Mouse (Mus musculus): ENCODE data around the gene Plcl1. TPM values are rescaled to one million over a fixed set of nuclear protein-coding genes. Genes with fewer than 3 reads are reported as not detected.
"Not testable (repeated sequence)": the region's sequence is repeated elsewhere in the genome, so short reads cannot be mapped to it uniquely, and the experiment has no call there.

Gene Plcl1
- polyA plus RNA-seq, 1 experiment from 2014 or later: 4.1 TPM

DNA sequence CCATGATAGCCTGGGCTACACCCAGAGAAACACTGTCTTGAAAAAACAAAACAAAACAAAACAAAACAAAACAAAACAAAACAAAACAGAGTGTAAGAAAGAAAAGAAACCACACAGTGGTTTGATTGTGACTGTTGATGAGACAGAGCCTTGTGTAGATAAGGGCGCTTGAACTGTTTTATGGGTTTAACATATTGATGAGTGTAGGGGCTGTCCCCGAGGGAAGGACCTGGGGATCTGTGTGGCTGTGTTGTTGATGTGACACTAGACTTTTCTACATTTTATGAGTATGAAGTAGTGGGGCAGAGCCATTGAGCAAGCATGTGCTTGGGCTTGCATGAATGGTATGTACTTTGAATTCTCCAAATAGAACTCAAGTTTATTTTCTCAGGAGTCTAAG lies 41.2 kb downstream of the Plcl1 start:
- H3K27ac ChIP-seq (ENCODE audit: low read length): no peak overlapping the region
- WGBS: 76% methylated on average over 2 of the region's 2 CpGs
- H3K36me3 ChIP-seq (ENCODE audit: control insufficient read depth, insufficient read depth, low read length): no peaks in the 10 kb centered on the region
- H3K27me3 ChIP-seq (ENCODE audit: control insufficient read depth, insufficient read depth, low read depth, low read length): no peaks in the 10 kb centered on the region
- no peak overlapping the region for H3K4me2 ChIP-seq (ENCODE audit: low read length)
- no peak overlapping the region for H3K4me3 ChIP-seq (ENCODE audit: low read depth, low read length)
- 0 out of 2 replicates have a peak, but pooled peaks cover 8% of the 10 kb centered on the region for H3K4me1 ChIP-seq (ENCODE audit: control insufficient read depth, insufficient read depth, low read length)
- H3K9me3 ChIP-seq (replicated peaks; ENCODE audit: control insufficient read depth, low read length, poor library complexity, severe bottlenecking): no peaks in the 10 kb centered on the region
- ATAC-seq: no peak
- no peak overlapping the region for H3K9ac ChIP-seq (ENCODE audit: low read depth, low read length)

DNA sequence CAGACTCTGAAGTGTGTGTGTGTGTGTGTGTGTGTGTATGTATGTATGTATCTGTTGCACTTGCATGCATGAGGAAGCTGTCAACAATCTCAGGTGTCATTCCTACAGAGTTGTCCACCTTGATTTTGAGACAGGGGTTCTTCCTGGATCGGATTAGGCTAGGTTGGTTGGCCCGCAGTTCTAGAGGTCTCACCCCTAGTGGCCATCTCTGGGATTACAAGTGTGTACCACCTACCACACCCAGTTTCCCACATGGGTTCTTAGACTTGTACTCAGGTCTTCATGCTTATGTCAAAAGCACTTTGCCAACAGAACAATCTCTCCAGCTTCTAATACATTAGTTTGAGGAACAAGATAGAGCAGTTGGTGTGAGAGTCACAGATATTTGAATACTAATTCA lies 41.9 kb downstream of the Plcl1 start:
- no peak overlapping the region for H3K4me3 ChIP-seq (ENCODE audit: low read depth, low read length)
- 80% methylated on average over 2 of the region's 2 CpGs for WGBS
- no peak for ATAC-seq
- H3K9me3 ChIP-seq (replicated peaks; ENCODE audit: control insufficient read depth, low read length, poor library complexity, severe bottlenecking): no peaks in the 10 kb centered on the region
- no peak overlapping the region for H3K27ac ChIP-seq (ENCODE audit: low read length)
- H3K4me2 ChIP-seq (ENCODE audit: low read length): no peak overlapping the region
- H3K36me3 ChIP-seq (ENCODE audit: control insufficient read depth, insufficient read depth, low read length): no peaks in the 10 kb centered on the region
- 0 out of 2 replicates have a peak, but pooled peaks cover 8% of the 10 kb centered on the region for H3K4me1 ChIP-seq (ENCODE audit: control insufficient read depth, insufficient read depth, low read length)
- no peak overlapping the region for H3K9ac ChIP-seq (ENCODE audit: low read depth, low read length)
- no peaks in the 10 kb centered on the region for H3K27me3 ChIP-seq (ENCODE audit: control insufficient read depth, insufficient read depth, low read depth, low read length)

DNA sequence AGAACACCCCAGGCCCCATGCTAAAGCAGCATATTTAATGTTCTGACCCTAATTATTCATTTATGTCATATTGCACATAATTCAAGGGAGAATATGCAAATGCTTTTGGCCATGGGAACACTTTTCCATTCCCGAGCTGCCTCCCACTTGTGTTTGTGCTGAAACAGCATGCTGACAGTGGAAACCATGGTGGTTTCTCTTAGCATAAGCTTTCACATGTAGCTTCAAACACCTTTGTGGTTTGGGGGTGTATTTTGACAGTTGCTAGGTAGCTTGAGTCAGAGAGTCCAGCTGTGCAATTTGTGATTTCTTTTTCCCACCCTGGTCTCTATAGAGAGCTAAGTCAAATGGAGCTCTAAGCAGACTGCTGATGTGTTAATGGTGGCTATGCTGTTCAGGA lies 42.4 kb downstream of the Plcl1 start:
- ATAC-seq: no peak
- Histone ChIP-seq H3K27ac (ENCODE audit: low read length) (no peak overlapping the region), H3K27me3 (ENCODE audit: control insufficient read depth, insufficient read depth, low read depth, low read length) (no peaks in the 10 kb centered on the region), H3K36me3 (ENCODE audit: control insufficient read depth, insufficient read depth, low read length) (no peaks in the 10 kb centered on the region), H3K9me3 (replicated peaks; ENCODE audit: control insufficient read depth, low read length, poor library complexity, severe bottlenecking) (no peaks in the 10 kb centered on the region), H3K9ac (ENCODE audit: low read depth, low read length) (no peak overlapping the region), H3K4me1 (ENCODE audit: control insufficient read depth, insufficient read depth, low read length) (0 out of 2 replicates have a peak, but pooled peaks cover 8% of the 10 kb centered on the region), H3K4me2 (ENCODE audit: low read length) (no peak overlapping the region), H3K4me3 (ENCODE audit: low read depth, low read length) (no peak overlapping the region)
- WGBS: 74% methylated on average over 1 of the region's 1 CpGs

DNA sequence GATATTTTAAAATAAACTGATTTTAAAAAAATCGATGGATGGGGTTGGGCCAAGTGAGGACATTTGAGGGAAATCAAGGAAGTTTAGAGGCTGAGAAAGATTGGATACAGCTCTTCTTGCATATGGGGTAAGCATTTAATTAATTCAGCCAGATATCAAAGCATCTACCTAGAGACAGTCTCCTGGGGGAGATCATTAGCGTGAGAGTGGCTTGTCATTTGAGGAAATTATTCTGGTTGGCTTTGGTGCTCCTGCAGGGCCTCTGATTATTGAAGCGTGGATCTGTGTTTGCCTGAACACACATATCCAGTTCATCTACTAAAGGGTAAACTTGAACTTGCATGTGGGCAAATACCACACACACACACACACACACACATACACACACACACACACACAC lies 44.1 kb downstream of the Plcl1 start:
- no peaks in the 10 kb centered on the region for H3K9me3 ChIP-seq (replicated peaks; ENCODE audit: control insufficient read depth, low read length, poor library complexity, severe bottlenecking)
- no peak overlapping the region for H3K27ac ChIP-seq (ENCODE audit: low read length)
- 52% methylated on average over 3 of the region's 3 CpGs for WGBS
- no peak for ATAC-seq
- no peak overlapping the region for H3K4me2 ChIP-seq (ENCODE audit: low read length)
- no peak overlapping the region for H3K4me3 ChIP-seq (ENCODE audit: low read depth, low read length)
- H3K36me3 ChIP-seq (ENCODE audit: control insufficient read depth, insufficient read depth, low read length): no peaks in the 10 kb centered on the region
- H3K4me1 ChIP-seq (ENCODE audit: control insufficient read depth, insufficient read depth, low read length): 0 out of 2 replicates have a peak, but pooled peaks cover 8% of the 10 kb centered on the region
- H3K27me3 ChIP-seq (ENCODE audit: control insufficient read depth, insufficient read depth, low read depth, low read length): no peaks in the 10 kb centered on the region
- H3K9ac ChIP-seq (ENCODE audit: low read depth, low read length): no peak overlapping the region

DNA sequence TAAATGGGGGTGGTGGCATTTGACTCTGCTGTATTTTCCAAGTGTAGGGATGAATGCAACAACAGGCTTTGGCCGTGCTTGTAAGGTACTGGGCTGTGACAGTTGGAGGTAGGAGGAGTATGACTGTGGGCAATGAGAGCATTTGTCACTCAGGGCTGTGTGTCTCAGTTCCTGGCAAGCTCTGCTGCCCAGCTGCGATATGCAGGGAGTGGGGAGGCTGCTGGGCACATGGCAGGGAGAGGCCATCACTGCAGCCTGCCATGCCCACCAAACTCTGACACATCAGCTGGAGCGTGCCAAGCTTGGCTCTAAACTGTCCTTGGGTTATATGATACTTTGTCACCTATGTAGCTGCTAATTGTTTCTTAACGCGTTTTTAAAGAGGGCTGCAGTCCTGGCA lies 48.4 kb downstream of the Plcl1 start:
- no peak overlapping the region for H3K27ac ChIP-seq (ENCODE audit: low read length)
- H3K9ac ChIP-seq (ENCODE audit: low read depth, low read length): no peak overlapping the region
- peak; percentile 29; the same call in 1 of the 2 replicates for ATAC-seq
- H3K9me3 ChIP-seq (replicated peaks; ENCODE audit: control insufficient read depth, low read length, poor library complexity, severe bottlenecking): no peaks in the 10 kb centered on the region
- H3K4me1 ChIP-seq (ENCODE audit: control insufficient read depth, insufficient read depth, low read length): 0 out of 2 replicates have a peak, but pooled peaks cover 5% of the 10 kb centered on the region
- H3K4me2 ChIP-seq (ENCODE audit: low read length): no peak overlapping the region
- H3K36me3 ChIP-seq (ENCODE audit: control insufficient read depth, insufficient read depth, low read length): no peaks in the 10 kb centered on the region
- no peak overlapping the region for H3K4me3 ChIP-seq (ENCODE audit: low read depth, low read length)
- no peaks in the 10 kb centered on the region for H3K27me3 ChIP-seq (ENCODE audit: control insufficient read depth, insufficient read depth, low read depth, low read length)
- 89% methylated on average over 5 of the region's 5 CpGs for WGBS

DNA sequence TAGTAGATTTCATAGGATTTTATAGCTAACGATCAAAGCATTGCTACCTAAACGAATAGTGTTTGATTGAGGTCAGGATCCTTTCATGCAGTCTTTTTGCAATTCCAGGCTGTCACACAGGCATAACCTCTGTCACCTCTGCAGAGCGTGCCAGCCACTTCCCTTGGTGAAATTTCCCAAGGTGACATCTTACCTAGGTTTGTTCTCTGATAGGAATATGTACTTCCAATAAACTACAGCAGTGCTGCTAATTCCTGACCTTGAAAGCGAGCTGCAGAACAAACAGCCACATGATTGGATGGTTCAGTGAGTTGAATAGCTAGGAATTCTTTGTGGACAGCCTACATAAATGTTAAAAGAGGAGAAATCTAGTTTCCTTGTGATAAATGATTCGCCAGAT lies 56.6 kb downstream of the Plcl1 start:
- no peaks in the 10 kb centered on the region for H3K9me3 ChIP-seq (replicated peaks; ENCODE audit: control insufficient read depth, low read length, poor library complexity, severe bottlenecking)
- H3K36me3 ChIP-seq (ENCODE audit: control insufficient read depth, insufficient read depth, low read length): no peaks in the 10 kb centered on the region
- H3K27me3 ChIP-seq (ENCODE audit: control insufficient read depth, insufficient read depth, low read depth, low read length): no peaks in the 10 kb centered on the region
- no peak overlapping the region for H3K9ac ChIP-seq (ENCODE audit: low read depth, low read length)
- no peak overlapping the region for H3K27ac ChIP-seq (ENCODE audit: low read length)
- no peak overlapping the region for H3K4me2 ChIP-seq (ENCODE audit: low read length)
- ATAC-seq: no peak
- no peak overlapping the region for H3K4me3 ChIP-seq (ENCODE audit: low read depth, low read length)
- no peaks in the 10 kb centered on the region for H3K4me1 ChIP-seq (ENCODE audit: control insufficient read depth, insufficient read depth, low read length)
- 75% methylated on average over 5 of the region's 5 CpGs for WGBS

DNA sequence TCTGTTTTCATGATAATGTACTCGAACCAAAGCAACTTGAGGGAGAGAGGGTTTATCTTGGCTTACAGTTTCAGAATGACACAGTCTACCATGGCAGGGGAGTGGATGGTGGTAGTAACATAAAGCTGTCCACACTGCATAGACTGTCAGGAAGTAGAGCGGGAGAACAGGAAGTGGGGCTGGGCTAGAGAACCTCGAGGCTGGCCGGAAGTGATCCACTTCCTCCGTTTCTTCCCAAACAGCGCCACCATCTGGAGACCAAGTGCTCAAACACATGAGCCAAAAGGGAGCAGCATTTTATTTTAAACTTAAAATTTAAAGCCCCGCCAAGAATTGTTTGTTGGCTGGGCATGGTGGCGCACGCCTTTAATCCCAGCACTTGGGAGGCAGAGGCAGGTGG lies 68.0 kb downstream of the Plcl1 start:
- Histone ChIP-seq H3K4me3 (ENCODE audit: low read depth, low read length) (no peak overlapping the region), H3K27me3 (ENCODE audit: control insufficient read depth, insufficient read depth, low read depth, low read length) (no peaks in the 10 kb centered on the region), H3K27ac (ENCODE audit: low read length) (no peak overlapping the region), H3K36me3 (ENCODE audit: control insufficient read depth, insufficient read depth, low read length) (no peaks in the 10 kb centered on the region), H3K9ac (ENCODE audit: low read depth, low read length) (no peak overlapping the region), H3K4me1 (ENCODE audit: control insufficient read depth, insufficient read depth, low read length) (no peaks in the 10 kb centered on the region), H3K9me3 (replicated peaks; ENCODE audit: control insufficient read depth, low read length, poor library complexity, severe bottlenecking) (no peaks in the 10 kb centered on the region), H3K4me2 (ENCODE audit: low read length) (no peak overlapping the region)
- no peak for ATAC-seq
- 88% methylated on average over 9 of the region's 9 CpGs for WGBS

DNA sequence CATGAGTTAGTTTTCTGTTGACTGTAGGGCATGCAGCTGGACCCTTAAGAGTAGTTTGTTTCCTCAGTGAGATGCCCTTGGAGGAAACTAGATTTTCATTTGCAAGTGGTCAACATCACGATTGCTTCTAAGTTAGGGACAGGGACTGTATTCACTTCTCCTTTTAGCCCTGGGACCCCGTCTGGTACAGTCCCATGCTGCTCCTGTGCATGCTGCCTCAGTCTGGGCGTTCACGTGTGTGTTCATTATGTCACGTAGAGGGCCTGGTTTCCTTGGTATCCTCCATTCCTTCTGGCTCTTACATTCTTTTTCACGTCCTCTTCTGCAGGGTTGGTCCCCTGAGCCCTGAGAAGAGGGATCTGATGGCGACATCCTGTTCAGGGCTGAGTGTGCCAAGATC lies 69.3 kb downstream of the Plcl1 start:
- Histone ChIP-seq H3K27me3 (ENCODE audit: control insufficient read depth, insufficient read depth, low read depth, low read length) (no peaks in the 10 kb centered on the region), H3K4me2 (ENCODE audit: low read length) (no peak overlapping the region), H3K36me3 (ENCODE audit: control insufficient read depth, insufficient read depth, low read length) (no peaks in the 10 kb centered on the region), H3K9me3 (replicated peaks; ENCODE audit: control insufficient read depth, low read length, poor library complexity, severe bottlenecking) (no peaks in the 10 kb centered on the region), H3K4me3 (ENCODE audit: low read depth, low read length) (no peak overlapping the region), H3K9ac (ENCODE audit: low read depth, low read length) (no peak overlapping the region), H3K4me1 (ENCODE audit: control insufficient read depth, insufficient read depth, low read length) (no peaks in the 10 kb centered on the region), H3K27ac (ENCODE audit: low read length) (no peak overlapping the region)
- 86% methylated on average over 7 of the region's 7 CpGs for WGBS
- no peak for ATAC-seq

DNA sequence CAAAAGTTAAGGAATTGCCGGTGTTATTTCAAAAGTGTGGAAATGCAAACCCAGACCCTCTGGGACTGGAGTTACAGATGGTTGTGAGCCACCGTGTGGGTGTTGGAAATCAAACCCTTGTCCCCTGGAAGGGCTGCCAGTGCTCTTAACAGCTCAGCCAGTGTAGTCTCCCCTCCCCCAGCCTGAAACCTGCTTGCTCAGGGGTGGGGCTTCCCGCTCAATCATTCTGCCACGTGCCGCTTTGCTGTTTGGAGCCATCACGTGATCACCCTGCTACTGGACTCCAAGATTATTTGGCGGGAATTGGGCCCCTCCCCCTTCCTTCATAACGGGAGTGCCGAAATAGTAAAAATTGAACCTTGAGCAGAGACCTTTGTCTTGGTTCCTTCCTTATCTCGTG lies 81.7 kb downstream of the Plcl1 start:
- H3K9me3 ChIP-seq (replicated peaks; ENCODE audit: control insufficient read depth, low read length, poor library complexity, severe bottlenecking); H3K4me2 ChIP-seq (ENCODE audit: low read length); H3K9ac ChIP-seq (ENCODE audit: low read depth, low read length); H3K27ac ChIP-seq (ENCODE audit: low read length); H3K36me3 ChIP-seq (ENCODE audit: control insufficient read depth, insufficient read depth, low read length); H3K4me3 ChIP-seq (ENCODE audit: low read depth, low read length); H3K4me1 ChIP-seq (ENCODE audit: control insufficient read depth, insufficient read depth, low read length); H3K27me3 ChIP-seq (ENCODE audit: control insufficient read depth, insufficient read depth, low read depth, low read length); ATAC-seq: not testable (repeated sequence)
- WGBS: 88% methylated on average over 10 of the region's 10 CpGs

DNA sequence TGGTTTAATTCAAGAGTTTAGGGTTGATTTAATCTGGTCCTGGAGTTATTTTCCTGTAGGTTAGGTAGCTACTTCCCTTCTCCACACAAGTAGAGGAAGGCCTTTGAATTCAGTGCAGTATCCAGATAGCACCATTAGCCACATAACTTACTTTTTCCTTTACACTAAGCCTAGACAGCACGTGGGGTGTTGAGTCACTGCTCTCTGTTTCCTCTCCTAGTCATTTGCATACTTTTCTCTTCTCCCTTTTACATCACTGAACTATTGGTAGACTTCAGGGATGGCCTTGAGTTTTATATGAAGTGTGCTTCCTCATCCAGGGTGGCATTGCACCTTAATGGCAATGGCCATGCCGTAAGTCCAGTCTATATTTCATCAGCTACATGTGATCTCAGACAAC lies 82.5 kb downstream of the Plcl1 start:
- peaks cover 3% of the 10 kb centered on the region; the same call in 1 of the 2 replicates for H3K4me1 ChIP-seq (ENCODE audit: control insufficient read depth, insufficient read depth, low read length)
- ATAC-seq: no peak
- H3K4me3 ChIP-seq (ENCODE audit: low read depth, low read length): no peak overlapping the region
- no peaks in the 10 kb centered on the region for H3K9me3 ChIP-seq (replicated peaks; ENCODE audit: control insufficient read depth, low read length, poor library complexity, severe bottlenecking)
- WGBS: 94% methylated on average over 2 of the region's 2 CpGs
- no peaks in the 10 kb centered on the region for H3K36me3 ChIP-seq (ENCODE audit: control insufficient read depth, insufficient read depth, low read length)
- no peak overlapping the region for H3K4me2 ChIP-seq (ENCODE audit: low read length)
- no peaks in the 10 kb centered on the region for H3K27me3 ChIP-seq (ENCODE audit: control insufficient read depth, insufficient read depth, low read depth, low read length)
- no peak overlapping the region for H3K9ac ChIP-seq (ENCODE audit: low read depth, low read length)
- H3K27ac ChIP-seq (ENCODE audit: low read length): no peak overlapping the region

Measured in midbrain, embryonic 16.5 days (tissue).